Mouse (Mus musculus) spleen, adult 2 months (tissue): Measurements from ENCODE around the gene Rnase4.
A peak's percentile ranks its signal among the peaks of the same experiment; 100 is the strongest.

Experiments used
- CTCF ChIP-seq: fragments of 200-500 bp; IDR thresholded peaks from 2 replicates; pipeline ENCODE4 v1.5.1; 2011; ENCODE audit warnings: mild to moderate bottlenecking, inconsistent platforms; ENCODE audit not compliant: insufficient read depth, insufficient read length, insufficient replicate concordance; ENCODE audit errors: extremely low read depth
- POLR2A ChIP-seq: fragments of 200-500 bp; IDR thresholded peaks from 2 replicates; pipeline ENCODE4 v1.6.1; 2011; ENCODE audit warnings: low read depth, low read length, inconsistent platforms

DNA sequence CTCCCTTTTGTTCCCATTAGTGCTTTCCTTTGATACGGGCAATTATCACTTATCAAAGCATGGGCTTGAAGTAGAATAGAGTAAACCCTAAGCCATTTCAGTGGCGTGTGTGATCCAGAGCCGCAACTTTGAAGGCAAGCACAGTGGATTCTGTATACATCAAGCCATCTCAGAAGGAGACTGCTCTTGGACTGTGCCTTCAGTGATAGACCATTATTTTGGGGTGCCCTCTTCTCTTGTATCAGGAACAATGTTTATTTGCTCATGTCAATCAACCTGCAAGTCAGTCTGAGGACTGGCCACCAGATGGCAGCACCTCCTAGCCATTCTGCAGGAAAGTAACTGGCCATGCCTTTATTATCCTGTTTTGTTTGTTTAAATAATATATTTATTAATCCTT lies 12.3 kb downstream of the Rnase4 start:
- TF ChIP-seq POLR2A (no peak), CTCF (peak; percentile 83; the same call in 1 of the 2 replicates)
